Mouse (Mus musculus) liver, embryonic 15.5 days (tissue): Measurements from ENCODE around the gene Relt. TPM values are rescaled to one million over a fixed set of nuclear protein-coding genes. Genes with fewer than 3 reads are reported as not detected.

Experiments
- ATAC-seq: fragments of 200-750 bp; cut with Nextera tagmentation; 2 replicates; pipeline ENCODE4 v1.8.0; 2017; ENCODE audit warnings: moderate number of reproducible peaks, mild to moderate bottlenecking, moderate library complexity; ENCODE audit not compliant: insufficient read depth
- H3K27ac ChIP-seq: fragments of 300-500 bp; sonication (generic); replicated peaks from 2 replicates; pipeline ENCODE4 v1.5.1; 2015; ENCODE audit warnings: mild to moderate bottlenecking, inconsistent platforms
- H3K27me3 ChIP-seq: fragments of 300-500 bp; sonication (generic); 2 replicates; pipeline ENCODE4 v1.6.1; 2015; ENCODE audit warnings: mild to moderate bottlenecking, inconsistent platforms
- H3K36me3 ChIP-seq: fragments of 300-500 bp; sonication (generic); replicated peaks from 2 replicates; pipeline ENCODE4 v1.6.1; 2015; ENCODE audit warnings: moderate library complexity, mild to moderate bottlenecking, inconsistent platforms
- H3K4me1 ChIP-seq: fragments of 300-500 bp; sonication (generic); replicated peaks from 2 replicates; pipeline ENCODE4 v1.6.1; 2015; ENCODE audit warnings: inconsistent platforms
- H3K4me2 ChIP-seq: fragments of 300-500 bp; sonication (generic); 2 replicates; pipeline ENCODE4 v1.6.1; 2015; ENCODE audit warnings: moderate library complexity, mild to moderate bottlenecking, inconsistent platforms
- H3K4me3 ChIP-seq: fragments of 300-500 bp; sonication (generic); replicated peaks from 2 replicates; pipeline ENCODE4 v1.5.1; 2015; ENCODE audit warnings: mild to moderate bottlenecking, inconsistent platforms
- H3K9ac ChIP-seq: fragments of 300-500 bp; sonication (generic); 2 replicates; pipeline ENCODE4 v1.6.1; 2015; ENCODE audit warnings: moderate library complexity, mild to moderate bottlenecking, inconsistent platforms
- H3K9me3 ChIP-seq: fragments of 300-500 bp; sonication (generic); replicated peaks from 2 replicates; pipeline ENCODE4 v1.6.1; 2016; ENCODE audit warnings: inconsistent platforms
- WGBS: fragments of 180-500 bp; shearing (Covaris S2); methylation state at CpG from one replicate; pipeline ENCODE4 v1.1.7; 2015; ENCODE audit warnings: mixed read lengths; ENCODE audit not compliant: insufficient replicate concordance; 5-methylcytosine and 5-hydroxymethylcytosine counted together
- polyA plus RNA-seq: library from polyadenylated mRNA; unstranded; fragments of >200 nt; fragmentation: Nextera tagmentation; extraction: Ambion mirVana; gene quantifications from 2 replicates; pipeline ENCODE4 v1.2.1, GENCODE M21; 2015

Relt gene
- polyA plus RNA-seq, 1 experiment from 2014 or later, result 17.4 TPM

DNA sequence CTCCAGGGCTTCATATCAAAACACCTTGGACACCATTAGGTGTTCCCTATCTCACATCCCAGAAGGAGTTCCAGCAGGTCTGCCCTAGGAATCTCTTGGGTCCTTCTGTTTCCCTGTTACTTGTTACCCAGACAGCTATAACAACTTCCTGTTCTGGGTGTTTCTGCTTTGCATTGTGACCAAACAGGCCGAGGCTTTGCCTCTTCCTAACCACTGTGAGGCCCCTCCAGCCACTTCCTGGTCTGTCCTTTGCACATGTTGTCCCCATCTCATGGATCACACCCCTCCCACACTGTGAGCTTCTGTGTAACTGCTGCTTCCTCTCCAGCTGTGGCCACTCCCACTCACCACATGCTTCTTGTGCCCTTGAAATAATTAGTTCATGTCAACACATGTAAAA, 17.8 kb downstream of the Relt start:
- Histone ChIP-seq H3K27ac (peak overlapping the region; percentile 99), H3K4me3 (no peak overlapping the region), H3K4me1 (peaks cover 83% of the 10 kb centered on the region), H3K27me3 (no peaks in the 10 kb centered on the region), H3K9me3 (no peaks in the 10 kb centered on the region), H3K9ac (peak overlapping the region; percentile 44), H3K36me3 (peaks cover 65% of the 10 kb centered on the region), H3K4me2 (peak overlapping the region; percentile 78)
- WGBS, result 14% methylated on average over 1 of the region's 1 CpGs
- 0 out of 2 replicates have a peak, but pooled peaks have one; percentile 5 for ATAC-seq

- Histone ChIP-seq H3K27ac (peak overlapping the region; percentile 99), H3K9ac (peak overlapping the region; percentile 44), H3K4me3 (no peak overlapping the region), H3K9me3 (no peaks in the 10 kb centered on the region), H3K36me3 (peaks cover 61% of the 10 kb centered on the region), H3K27me3 (no peaks in the 10 kb centered on the region), H3K4me1 (peaks cover 86% of the 10 kb centered on the region), H3K4me2 (peak overlapping the region; percentile 78)
- no peak for ATAC-seq
Observed at GRCm38 (mm10) chr7:100845026-100845400, 18.2 kb downstream of the Relt start.

- peaks cover 86% of the 10 kb centered on the region for H3K4me1 ChIP-seq
- H3K27ac ChIP-seq, result peak overlapping the region; percentile 99
- peak overlapping the region; percentile 55 for H3K9ac ChIP-seq
- WGBS, result 17% methylated on average over 2 of the region's 2 CpGs
- H3K4me2 ChIP-seq, result peak overlapping the region; percentile 78
- no peaks in the 10 kb centered on the region for H3K27me3 ChIP-seq
- ATAC-seq, result peak; percentile 96
- peaks cover 56% of the 10 kb centered on the region for H3K36me3 ChIP-seq
- H3K4me3 ChIP-seq, result peak overlapping the region; percentile 39
- H3K9me3 ChIP-seq, result no peaks in the 10 kb centered on the region
Observed at GRCm38 (mm10) chr7:100844385-100845025, 18.7 kb downstream of the Relt start.

GRCm38 (mm10) chr7:100843866-100844265, 19.4 kb downstream of the Relt start:
- H3K4me3 ChIP-seq, result peak overlapping the region; percentile 39
- H3K9ac ChIP-seq, result peak overlapping the region; percentile 55

GRCm38 (mm10) chr7:100842175-100842574, 21.1 kb downstream of the Relt start:
- no peaks in the 10 kb centered on the region for H3K9me3 ChIP-seq
- H3K4me3 ChIP-seq, result no peak overlapping the region
- no peak overlapping the region for H3K9ac ChIP-seq
- H3K4me2 ChIP-seq, result no peak overlapping the region
- no peaks in the 10 kb centered on the region for H3K27me3 ChIP-seq
- H3K36me3 ChIP-seq, result peaks cover 33% of the 10 kb centered on the region
- ATAC-seq, result no peak
- H3K27ac ChIP-seq, result peak overlapping the region; percentile 58
- 92% methylated on average over 5 of the region's 5 CpGs for WGBS
- peaks cover 86% of the 10 kb centered on the region for H3K4me1 ChIP-seq

More at GRCm38 (mm10) chr7:100843866-100844265, 19.4 kb downstream of the Relt start:
- ATAC-seq, result peak; percentile 85
- H3K27me3 ChIP-seq, result no peaks in the 10 kb centered on the region
- peaks cover 89% of the 10 kb centered on the region for H3K4me1 ChIP-seq
- peak overlapping the region; percentile 99 for H3K27ac ChIP-seq
- no peaks in the 10 kb centered on the region for H3K9me3 ChIP-seq
- H3K4me2 ChIP-seq, result peak overlapping the region; percentile 78
- peaks cover 50% of the 10 kb centered on the region for H3K36me3 ChIP-seq
- 19% methylated on average over 2 of the region's 2 CpGs for WGBS

- no peak overlapping the region for H3K9ac ChIP-seq
- H3K27ac ChIP-seq, result peak overlapping the region; percentile 58
- peaks cover 82% of the 10 kb centered on the region for H3K4me1 ChIP-seq
- H3K36me3 ChIP-seq, result peaks cover 27% of the 10 kb centered on the region
- H3K9me3 ChIP-seq, result no peaks in the 10 kb centered on the region
- ATAC-seq, result no peak
- no peak overlapping the region for H3K4me3 ChIP-seq
- H3K27me3 ChIP-seq, result no peaks in the 10 kb centered on the region
- WGBS, result 85% methylated on average over 6 of the region's 6 CpGs
- H3K4me2 ChIP-seq, result no peak overlapping the region
Observed at GRCm38 (mm10) chr7:100841608-100842007, 21.6 kb downstream of the Relt start.

GRCm38 (mm10) chr7:100840906-100841305, 22.3 kb downstream of the Relt start:
- Histone ChIP-seq H3K27ac (peak overlapping the region; percentile 68), H3K4me1 (peaks cover 82% of the 10 kb centered on the region), H3K4me2 (no peak overlapping the region), H3K27me3 (no peaks in the 10 kb centered on the region), H3K4me3 (no peak overlapping the region), H3K9me3 (no peaks in the 10 kb centered on the region), H3K9ac (no peak overlapping the region), H3K36me3 (peaks cover 25% of the 10 kb centered on the region)
- no peak for ATAC-seq
- 58% methylated on average over 1 of the region's 1 CpGs for WGBS

DNA sequence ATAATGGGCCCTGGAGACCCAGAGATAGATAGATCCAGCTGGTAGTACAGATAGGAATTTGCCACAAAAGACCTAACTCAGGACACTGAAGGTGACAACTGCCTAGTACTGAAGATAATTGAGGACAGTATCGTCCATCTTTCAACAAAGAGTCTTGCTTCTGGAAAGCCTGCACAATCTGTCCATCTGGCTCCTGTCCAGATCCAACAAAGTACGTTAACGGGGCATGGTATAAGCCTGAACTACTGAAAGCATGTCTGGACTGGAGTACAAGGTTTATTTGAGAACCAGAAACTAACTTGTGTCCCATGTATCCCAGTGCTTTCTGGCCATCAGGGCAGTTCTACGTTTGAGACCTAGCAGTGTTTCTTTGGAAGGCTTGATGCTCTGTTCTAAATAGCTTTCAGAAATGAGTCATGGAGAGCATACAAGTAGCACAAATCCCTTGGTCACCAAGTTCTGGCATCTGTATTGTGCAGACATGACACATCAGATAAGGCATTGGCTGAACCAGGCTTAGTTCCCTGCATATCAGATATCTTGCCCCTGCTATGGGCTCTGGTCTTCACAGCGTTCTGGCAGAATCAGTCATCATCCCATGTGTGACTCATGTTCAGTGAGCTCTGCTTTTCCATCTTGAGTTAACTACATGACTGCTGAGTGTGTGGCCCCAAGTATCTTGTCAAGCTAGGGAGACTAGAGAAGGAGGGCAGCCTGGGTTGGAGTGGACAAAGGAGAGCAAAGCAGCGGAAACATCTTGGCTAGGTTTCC, 23.4 kb downstream of the Relt start:
- Histone ChIP-seq H3K27ac (peak overlapping the region; percentile 68), H3K27me3 (no peaks in the 10 kb centered on the region), H3K36me3 (peaks cover 20% of the 10 kb centered on the region), H3K4me3 (no peak overlapping the region), H3K4me2 (peak overlapping the region; percentile 1; the same call in 1 of the 2 replicates), H3K9me3 (no peaks in the 10 kb centered on the region), H3K9ac (no peak overlapping the region; the same call in 1 of the 2 replicates), H3K4me1 (peaks cover 82% of the 10 kb centered on the region)
- WGBS, result 63% methylated on average over 6 of the region's 6 CpGs
- no peak for ATAC-seq

DNA sequence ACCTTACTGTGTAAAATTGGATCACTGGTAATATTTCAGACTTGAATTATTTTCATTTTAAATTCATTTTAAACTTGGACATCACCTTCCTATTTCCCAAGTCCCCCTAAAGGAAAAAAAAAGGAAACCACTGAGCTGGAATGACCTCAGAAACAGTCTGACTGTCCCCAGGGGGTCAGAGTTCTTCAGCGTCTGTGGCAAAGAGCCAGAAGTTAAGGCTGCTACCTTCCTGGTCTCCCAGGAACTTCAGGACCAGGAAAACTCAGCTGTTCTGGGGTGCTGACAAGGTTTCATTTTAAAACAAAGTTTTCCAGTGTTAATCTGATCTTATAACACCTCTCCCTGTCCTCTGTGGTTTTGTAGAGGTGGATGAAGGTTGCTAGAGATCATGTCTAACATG, 25.5 kb downstream of the Relt start:
- no peak overlapping the region for H3K9ac ChIP-seq
- WGBS, result 77% methylated on average over 1 of the region's 1 CpGs

DNA sequence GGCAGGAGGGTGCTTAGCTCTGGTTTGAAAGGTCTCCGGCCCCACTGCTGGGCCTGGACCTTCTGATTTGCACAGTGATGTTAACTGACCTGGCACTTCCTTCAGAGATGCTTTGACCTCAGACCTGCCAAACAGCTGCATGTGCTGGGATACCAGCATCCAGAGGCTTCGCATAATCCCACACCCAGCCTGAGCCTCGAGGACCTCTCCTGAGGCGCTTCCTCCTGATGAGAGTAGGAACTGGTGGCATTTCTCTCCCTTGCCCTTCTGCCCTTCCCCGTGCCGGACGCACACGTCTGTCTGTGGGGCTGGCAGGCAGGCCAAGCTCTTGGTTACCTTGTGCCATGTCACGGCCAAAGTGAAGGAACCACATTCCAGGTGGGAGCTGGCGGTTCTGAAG, 26.6 kb downstream of the Relt start:
- WGBS, result 86% methylated on average over 10 of the region's 10 CpGs
- Histone ChIP-seq H3K36me3 (0 out of 2 replicates have a peak, but pooled peaks cover 11% of the 10 kb centered on the region), H3K4me1 (peaks cover 60% of the 10 kb centered on the region), H3K9ac (no peak overlapping the region), H3K4me3 (no peak overlapping the region), H3K4me2 (no peak overlapping the region), H3K9me3 (no peaks in the 10 kb centered on the region), H3K27me3 (no peaks in the 10 kb centered on the region), H3K27ac (no peak overlapping the region)
- ATAC-seq, result no peak

More for the DNA sequence above, 25.5 kb downstream of the Relt start:
- Histone ChIP-seq H3K4me3 (no peak overlapping the region), H3K36me3 (peaks cover 18% of the 10 kb centered on the region), H3K4me1 (peaks cover 68% of the 10 kb centered on the region), H3K4me2 (no peak overlapping the region), H3K27me3 (no peaks in the 10 kb centered on the region), H3K27ac (0 out of 2 replicates have a peak overlapping the region, but pooled peaks have one; percentile 0), H3K9me3 (no peaks in the 10 kb centered on the region)
- ATAC-seq, result no peak

- Histone ChIP-seq H3K36me3 (0 out of 2 replicates have a peak, but pooled peaks cover 10% of the 10 kb centered on the region), H3K27ac (no peak overlapping the region), H3K9ac (no peak overlapping the region), H3K4me3 (no peak overlapping the region), H3K27me3 (no peaks in the 10 kb centered on the region), H3K9me3 (no peaks in the 10 kb centered on the region), H3K4me1 (peaks cover 54% of the 10 kb centered on the region), H3K4me2 (no peak overlapping the region)
- WGBS, result 78% methylated on average over 6 of the region's 6 CpGs
- ATAC-seq, result no peak
Observed at GRCm38 (mm10) chr7:100835711-100836110, 27.5 kb downstream of the Relt start.
